Mouse (Mus musculus) myocyte (in vitro differentiated cells): Measurements from ENCODE around the gene Adgrv1. TPM values are rescaled to one million over a fixed set of nuclear protein-coding genes. Genes with fewer than 3 reads are reported as not detected.

ENCODE experiments used
- H3K27me3 ChIP-seq: one replicate; pipeline ENCODE4 v1.6.1; 2011; ENCODE audit not compliant: control insufficient read depth, insufficient read depth, insufficient read length
- H3K36me3 ChIP-seq: one replicate; pipeline ENCODE4 v1.6.1; 2011; ENCODE audit not compliant: control insufficient read depth, insufficient read depth
- H3K4me2 ChIP-seq: one replicate; pipeline ENCODE4 v1.6.1; 2011; ENCODE audit warnings: low read depth, control low read depth
- H3K4me3 ChIP-seq: one replicate; pipeline ENCODE4 v1.5.1; 2011; ENCODE audit warnings: mild to moderate bottlenecking, control low read depth, moderate library complexity
- H3K79me2 ChIP-seq: one replicate; pipeline ENCODE4 v1.6.1; 2011; ENCODE audit not compliant: control insufficient read depth, insufficient read depth
- H3ac ChIP-seq: one replicate; pipeline ENCODE4 v1.6.1; 2011; ENCODE audit not compliant: control insufficient read depth, insufficient read length
- CEBPB ChIP-seq: IDR thresholded peaks from 2 replicates; pipeline ENCODE4 v1.6.1; 2011; ENCODE audit warnings: mild to moderate bottlenecking, moderate library complexity; ENCODE audit not compliant: poor library complexity, insufficient read depth, severe bottlenecking
- E2F4 ChIP-seq: IDR thresholded peaks from one replicate; pipeline ENCODE4 v1.6.1; 2011; ENCODE audit warnings: mild to moderate bottlenecking, control low read depth, moderate library complexity; ENCODE audit not compliant: insufficient read depth
- MAX ChIP-seq: IDR thresholded peaks from one replicate; pipeline ENCODE4 v1.6.1; 2011; ENCODE audit warnings: low read depth, mild to moderate bottlenecking, control low read depth
- MYOD1 ChIP-seq, 3 experiments: IDR thresholded peaks; one replicate each; pipeline ENCODE4 v1.6.1; 2011; ENCODE audit warnings: control low read depth in 2 of 3, low read depth in 2 of 3, mild to moderate bottlenecking in 2 of 3, moderate library complexity in 1 of 3; ENCODE audit not compliant: insufficient read length in 2 of 3, control insufficient read depth in 1 of 3
- MYOG ChIP-seq, 3 experiments: IDR thresholded peaks; one replicate each; pipeline ENCODE4 v1.6.1; 2011; ENCODE audit warnings: control low read depth in 2 of 3, low read depth in 2 of 3, mild to moderate bottlenecking in 2 of 3; ENCODE audit not compliant: insufficient read length in 2 of 3, control insufficient read depth in 1 of 3, insufficient read depth in 1 of 3
- POLR2A ChIP-seq: IDR thresholded peaks from one replicate; pipeline ENCODE4 v1.6.1; 2011; ENCODE audit warnings: low read depth, mild to moderate bottlenecking, control low read depth, moderate library complexity; ENCODE audit not compliant: insufficient read length
- POLR2AphosphoS2 ChIP-seq: IDR thresholded peaks from one replicate; pipeline ENCODE4 v1.6.1; 2011; ENCODE audit warnings: low read depth, control low read depth; ENCODE audit not compliant: insufficient read length
- REST ChIP-seq: IDR thresholded peaks from one replicate; pipeline ENCODE4 v1.6.1; 2011; ENCODE audit warnings: mild to moderate bottlenecking, control low read depth, moderate library complexity; ENCODE audit not compliant: insufficient read depth, insufficient read length
- SRF ChIP-seq: IDR thresholded peaks from one replicate; pipeline ENCODE4 v1.6.1; 2011; ENCODE audit warnings: low read depth; ENCODE audit not compliant: control insufficient read depth, insufficient read length
- TCF12 ChIP-seq: IDR thresholded peaks from one replicate; pipeline ENCODE4 v1.6.1; 2011; ENCODE audit warnings: mild to moderate bottlenecking, control low read depth; ENCODE audit not compliant: poor library complexity, insufficient read depth, severe bottlenecking
- TCF3 ChIP-seq: IDR thresholded peaks from one replicate; pipeline ENCODE4 v1.6.1; 2011; ENCODE audit warnings: low read depth, control low read depth; ENCODE audit not compliant: insufficient read length
- USF1 ChIP-seq: IDR thresholded peaks from one replicate; pipeline ENCODE4 v1.6.1; 2011; ENCODE audit warnings: low read depth, mild to moderate bottlenecking, control low read depth, moderate library complexity
- polyA plus RNA-seq: library from polyadenylated mRNA; unstranded; fragments of >200 nt; fragmentation: generic; extraction: Trizol; gene quantifications from one replicate; pipeline ENCODE4 v1.2.1, GENCODE M21; 2012; ENCODE audit warnings: missing spikeins

Adgrv1 gene
- polyA plus RNA-seq, 1 experiment = 0.04 TPM

GRCm38 (mm10) chr13:81610349-81610748, 22.6 kb downstream of the Adgrv1 start:
- H3K4me3 ChIP-seq = no peak overlapping the region
- no peaks in the 10 kb centered on the region for H3K36me3 ChIP-seq
- H3ac ChIP-seq = no peak overlapping the region
- H3K27me3 ChIP-seq = no peaks in the 10 kb centered on the region
- no peak overlapping the region for H3K4me2 ChIP-seq
- TF ChIP-seq MAX = no peak
- no peak for TF ChIP-seq USF1
- no peak for TF ChIP-seq REST
- no peak for TF ChIP-seq POLR2A
- TF ChIP-seq TCF3 = no peak
- TF ChIP-seq POLR2AphosphoS2 = no peak
- no peak for TF ChIP-seq MYOG (IDR thresholded peaks at IDR 0.05; ENCODE audit: control insufficient read depth in 1 of 3, insufficient read depth in 1 of 3, insufficient read length in 2 of 3, low read depth in 2 of 3)
- TF ChIP-seq MYOD1 (IDR thresholded peaks at IDR 0.05; ENCODE audit: control insufficient read depth in 1 of 3, insufficient read length in 2 of 3, low read depth in 2 of 3) = no peak
- no peak for TF ChIP-seq CEBPB
- TF ChIP-seq SRF = no peak
- H3K79me2 ChIP-seq = no peaks in the 10 kb centered on the region

GRCm38 (mm10) chr13:81606991-81607390, 26.0 kb downstream of the Adgrv1 start:
- H3K36me3 ChIP-seq = no peaks in the 10 kb centered on the region
- H3K79me2 ChIP-seq = no peaks in the 10 kb centered on the region
- no peak overlapping the region for H3K4me2 ChIP-seq
- H3ac ChIP-seq = no peak overlapping the region
- no peak overlapping the region for H3K4me3 ChIP-seq
- TF ChIP-seq E2F4 = no peak
- TF ChIP-seq POLR2A = no peak
- TF ChIP-seq POLR2AphosphoS2 = no peak
- TF ChIP-seq MAX = no peak
- TF ChIP-seq SRF = no peak
- no peak for TF ChIP-seq CEBPB
- no peak for TF ChIP-seq TCF3
- TF ChIP-seq MYOD1 (IDR thresholded peaks at IDR 0.05; ENCODE audit: control insufficient read depth in 1 of 3, insufficient read length in 2 of 3, low read depth in 2 of 3) = no peak
- no peak for TF ChIP-seq USF1
- no peak for TF ChIP-seq TCF12
- TF ChIP-seq REST = no peak
- no peaks in the 10 kb centered on the region for H3K27me3 ChIP-seq

- Histone ChIP-seq H3K36me3 (no peaks in the 10 kb centered on the region), H3K4me2 (no peak overlapping the region), H3K27me3 (no peaks in the 10 kb centered on the region), H3K4me3 (no peak overlapping the region), H3ac (no peak overlapping the region), H3K79me2 (no peaks in the 10 kb centered on the region)
- TF ChIP-seq USF1 (no peak), E2F4 (no peak), MYOG (IDR thresholded peaks at IDR 0.05; ENCODE audit: control insufficient read depth in 1 of 3, insufficient read depth in 1 of 3, insufficient read length in 2 of 3, low read depth in 2 of 3) (no peak), TCF12 (no peak), CEBPB (no peak)
These were observed 35.9 kb downstream of the Adgrv1 start for GRCm38 (mm10) chr13:81596910-81597607.

- no peaks in the 10 kb centered on the region for H3K27me3 ChIP-seq
- H3K4me3 ChIP-seq = no peak overlapping the region
- H3ac ChIP-seq = no peak overlapping the region
- no peaks in the 10 kb centered on the region for H3K36me3 ChIP-seq
- no peaks in the 10 kb centered on the region for H3K79me2 ChIP-seq
- no peak overlapping the region for H3K4me2 ChIP-seq
- TF ChIP-seq REST (no peak), MAX (no peak), E2F4 (no peak)
These were observed 54.3 kb downstream of the Adgrv1 start for GRCm38 (mm10) chr13:81578692-81579091.

GRCm38 (mm10) chr13:81570241-81570821, 62.6 kb downstream of the Adgrv1 start:
- H3ac ChIP-seq = no peak overlapping the region
- no peak overlapping the region for H3K4me2 ChIP-seq
- H3K4me3 ChIP-seq = no peak overlapping the region

More at GRCm38 (mm10) chr13:81570241-81570821, 62.6 kb downstream of the Adgrv1 start:
- no peak for TF ChIP-seq USF1
- no peak for TF ChIP-seq SRF
- TF ChIP-seq E2F4 = no peak
- TF ChIP-seq CEBPB = no peak
- TF ChIP-seq REST = no peak
- TF ChIP-seq POLR2A = no peak
- no peak for TF ChIP-seq MYOD1 (IDR thresholded peaks at IDR 0.05; ENCODE audit: control insufficient read depth in 1 of 3, insufficient read length in 2 of 3, low read depth in 2 of 3)
- TF ChIP-seq MAX = no peak
- TF ChIP-seq TCF12 = no peak
- TF ChIP-seq MYOG (IDR thresholded peaks at IDR 0.05; ENCODE audit: control insufficient read depth in 1 of 3, insufficient read depth in 1 of 3, insufficient read length in 2 of 3, low read depth in 2 of 3) = no peak
- TF ChIP-seq POLR2AphosphoS2 = no peak
- no peak for TF ChIP-seq TCF3
- Histone ChIP-seq H3K79me2 (no peaks in the 10 kb centered on the region), H3K27me3 (no peaks in the 10 kb centered on the region), H3K36me3 (no peaks in the 10 kb centered on the region)
